Mouse (Mus musculus): ENCODE measurements around the gene P4hb.

DNA sequence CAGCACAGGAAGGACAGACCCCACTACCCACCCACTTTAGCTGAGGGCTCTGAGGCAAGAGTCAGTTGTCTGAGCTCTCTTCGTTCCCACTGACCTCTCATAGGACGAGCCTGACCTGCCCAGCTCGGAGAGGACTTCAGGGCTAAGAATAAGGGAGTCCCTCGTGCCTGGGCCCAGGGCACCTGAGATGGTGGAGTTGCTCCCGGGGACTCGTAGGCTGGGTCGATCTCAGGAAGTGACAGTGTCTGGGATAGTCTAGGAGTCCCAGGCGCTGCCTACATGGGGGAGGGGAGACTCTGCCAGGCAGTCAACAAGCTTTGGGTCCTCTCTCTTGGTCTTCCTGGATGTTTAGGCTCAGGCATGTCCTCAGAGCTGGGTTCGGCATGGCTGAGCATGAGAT, 52.6 kb downstream of the P4hb start:
- TF ChIP-seq POLR2A (IDR thresholded peaks at IDR 0.05; ENCODE audit: control insufficient read depth in 1 of 2, insufficient read depth in 1 of 2, low read depth in 1 of 2, low read length in 2 of 2, poor library complexity in 1 of 2), result no peak
- TF ChIP-seq SIN3A (IDR thresholded peaks at IDR 0.05; ENCODE audit: low read length), result no peak
- no peak for TF ChIP-seq CTCF (IDR thresholded peaks at IDR 0.05 in 2 of 3, conservative IDR thresholded peaks at IDR 0.05 in 1 of 3; ENCODE audit: control insufficient read depth in 1 of 3, insufficient read depth in 1 of 3, low read depth in 2 of 3, low read length in 3 of 3, poor library complexity in 1 of 3, severe bottlenecking in 1 of 3)
- no peak for TF ChIP-seq MXI1 (IDR thresholded peaks at IDR 0.05; ENCODE audit: low read depth, low read length)
- TF ChIP-seq USF1 (IDR thresholded peaks at IDR 0.05; ENCODE audit: low read depth, low read length), result no peak
- TF ChIP-seq CHD2 (IDR thresholded peaks at IDR 0.05; ENCODE audit: low read length), result no peak
- no peak for TF ChIP-seq MAX (IDR thresholded peaks at IDR 0.05; ENCODE audit: low read length)
- TF ChIP-seq HCFC1 (IDR thresholded peaks at IDR 0.05; ENCODE audit: low read depth, low read length), result no peak
- TF ChIP-seq GATA1 (IDR thresholded peaks at IDR 0.05; ENCODE audit: low read depth, low read length), result no peak
- TF ChIP-seq E2F4 (IDR thresholded peaks at IDR 0.05; ENCODE audit: borderline replicate concordance, low read depth, low read length), result no peak
- no peak for TF ChIP-seq JUND (IDR thresholded peaks at IDR 0.05; ENCODE audit: low read depth, low read length)
